Mouse (Mus musculus) right cerebral cortex, adult 18-20 months (tissue): ENCODE data around the gene Pou5f2.

Experiments
- DNase-seq: peaks from one replicate; pipeline ENCODE4 v3.0.0; 2022; ENCODE audit warnings: mixed read lengths

Gene Pou5f2

GRCm38 (mm10) chr13:78024683-78025294 is at the start of gene Pou5f2:
TSS of gene Pou5f2 (plus strand) at chr13:78024902.
- DNase-seq, result no peak

GRCm38 (mm10) chr13:77976248-77976647 is 48.5 kb upstream of the Pou5f2 start:
- no peak for DNase-seq

- DNase-seq, result no peak
These were observed 47.6 kb upstream of the Pou5f2 start for GRCm38 (mm10) chr13:77977121-77977520.

GRCm38 (mm10) chr13:77982105-77982851 is 42.4 kb upstream of the Pou5f2 start:
- DNase-seq, result peak; percentile 52

- DNase-seq, result no peak
These were observed 41.9 kb upstream of the Pou5f2 start for GRCm38 (mm10) chr13:77982852-77983202.

GRCm38 (mm10) chr13:77991189-77991886 is 33.4 kb upstream of the Pou5f2 start:
- no peak for DNase-seq

GRCm38 (mm10) chr13:78004649-78005048 is 20.1 kb upstream of the Pou5f2 start:
- no peak for DNase-seq

- no peak for DNase-seq
These were observed 19.4 kb upstream of the Pou5f2 start for GRCm38 (mm10) chr13:78005344-78005743.

GRCm38 (mm10) chr13:78010176-78010575 is 14.5 kb upstream of the Pou5f2 start:
- no peak for DNase-seq

GRCm38 (mm10) chr13:78032821-78033220 is 8.1 kb downstream of the Pou5f2 start:
- DNase-seq, result no peak

- DNase-seq, result peak; percentile 7
These were observed 12.5 kb downstream of the Pou5f2 start for GRCm38 (mm10) chr13:78037203-78037602.

- no peak for DNase-seq
These were observed 18.5 kb downstream of the Pou5f2 start for GRCm38 (mm10) chr13:78043203-78043602.

- DNase-seq, result no peak
These were observed 20.4 kb downstream of the Pou5f2 start for GRCm38 (mm10) chr13:78045116-78045515.
